Mouse (Mus musculus) heart, postnatal 10 days (tissue): ENCODE measurements around the gene C8g. TPM values are rescaled to one million over a fixed set of nuclear protein-coding genes. Genes with fewer than 3 reads are reported as not detected.

Experiments
- DNase-seq, 2 experiments: peaks; one replicate each; pipeline ENCODE4 v3.0.0; 2021
- intact Hi-C: fragments of 180-260 bp; cut with DNase I; formaldehyde crosslinking; loops from one replicate; pipeline ENCODE4 v1.15.1; 2025
- total RNA-seq, 2 experiments: library from RNA; stranded (reverse); gene quantifications; 2 replicates each; pipeline ENCODE4 v1.2.3; 2021

C8g gene
- total RNA-seq, 2 experiments from 2014 or later, result 0.52 to 0.53 TPM

DNA sequence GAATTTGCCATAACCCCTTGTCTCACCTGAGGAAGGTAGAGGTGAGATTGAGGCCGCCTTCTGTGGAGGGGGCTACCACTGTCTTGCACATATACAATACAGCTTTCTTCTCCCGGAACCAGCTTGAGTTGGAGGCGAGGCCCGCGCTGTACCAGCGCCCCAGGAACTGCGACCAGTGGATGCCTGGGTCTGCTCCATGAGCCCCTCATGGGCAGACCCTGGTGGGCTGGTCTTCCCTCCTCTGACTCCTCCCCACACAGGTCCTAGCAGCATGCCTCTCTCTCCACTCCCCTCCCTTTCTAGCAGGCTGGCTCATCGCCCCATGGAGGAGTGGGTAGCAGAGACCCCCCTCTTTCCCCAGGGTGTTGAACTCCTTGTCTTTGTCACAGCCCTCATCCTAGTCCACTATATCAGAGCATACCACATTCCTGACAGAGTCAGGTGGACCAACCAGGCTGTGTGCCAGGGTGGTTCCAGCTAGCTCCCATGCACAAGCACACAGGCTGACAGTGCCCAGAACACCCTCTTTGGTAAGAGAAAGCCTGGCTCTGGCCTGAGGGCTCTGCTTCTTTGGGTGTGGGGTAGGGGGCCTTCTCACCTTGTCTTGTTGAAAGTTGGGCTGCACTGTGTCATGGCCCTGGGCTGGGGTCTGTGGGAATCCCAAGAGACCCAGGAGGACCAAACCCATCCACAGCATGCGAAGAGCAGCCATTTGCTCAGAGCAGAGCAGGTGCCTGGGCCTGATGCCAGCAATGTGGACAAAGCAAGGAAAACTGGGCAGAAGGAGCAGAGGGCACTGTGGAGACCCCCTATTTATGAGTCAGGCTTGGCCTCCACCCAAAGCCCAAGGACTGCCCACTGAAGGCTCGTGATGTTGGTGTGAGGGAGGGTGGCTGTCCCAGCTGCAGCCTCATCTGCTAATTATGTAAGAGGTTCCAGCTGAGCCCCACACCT is 32.3 kb downstream of the C8g start:
- DNase-seq, result peak; percentile 76 to 82
- intact Hi-C loops, result no loop called here

DNA sequence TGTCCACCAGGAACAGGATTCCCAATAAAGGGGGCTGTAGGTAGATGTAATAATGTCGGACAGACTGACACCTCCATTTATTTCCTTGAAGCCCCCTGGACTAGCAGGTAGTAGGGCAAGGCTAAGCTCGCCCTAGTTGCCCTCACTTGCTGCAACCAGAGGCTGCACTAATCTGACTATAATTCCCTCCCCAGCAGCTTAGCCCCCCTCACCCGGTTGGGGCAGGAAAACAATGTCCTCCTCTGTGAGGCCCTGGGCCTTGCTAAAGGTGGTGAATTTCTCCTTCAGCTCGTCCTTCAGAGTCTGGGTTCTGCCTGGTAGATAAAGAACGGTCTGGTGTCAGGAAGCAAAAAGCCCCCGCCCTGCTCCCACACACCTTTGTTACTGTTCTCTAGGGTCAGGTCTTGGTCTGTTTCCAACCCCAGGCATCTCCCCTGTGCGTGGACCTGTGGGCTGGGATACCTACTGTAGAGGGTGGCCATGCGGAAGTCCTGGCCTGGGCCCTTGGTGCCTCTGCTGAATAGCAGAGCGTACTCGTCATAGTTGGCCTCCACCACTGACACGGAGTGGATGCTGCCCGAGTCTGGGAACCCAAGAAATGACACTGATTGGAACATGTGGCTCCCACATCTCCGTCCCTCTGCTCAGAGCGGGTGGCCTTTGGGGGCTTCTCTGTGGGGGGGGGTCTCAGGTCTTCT is 33.8 kb downstream of the C8g start:
- peak; percentile 54 to 58 for DNase-seq

DNA sequence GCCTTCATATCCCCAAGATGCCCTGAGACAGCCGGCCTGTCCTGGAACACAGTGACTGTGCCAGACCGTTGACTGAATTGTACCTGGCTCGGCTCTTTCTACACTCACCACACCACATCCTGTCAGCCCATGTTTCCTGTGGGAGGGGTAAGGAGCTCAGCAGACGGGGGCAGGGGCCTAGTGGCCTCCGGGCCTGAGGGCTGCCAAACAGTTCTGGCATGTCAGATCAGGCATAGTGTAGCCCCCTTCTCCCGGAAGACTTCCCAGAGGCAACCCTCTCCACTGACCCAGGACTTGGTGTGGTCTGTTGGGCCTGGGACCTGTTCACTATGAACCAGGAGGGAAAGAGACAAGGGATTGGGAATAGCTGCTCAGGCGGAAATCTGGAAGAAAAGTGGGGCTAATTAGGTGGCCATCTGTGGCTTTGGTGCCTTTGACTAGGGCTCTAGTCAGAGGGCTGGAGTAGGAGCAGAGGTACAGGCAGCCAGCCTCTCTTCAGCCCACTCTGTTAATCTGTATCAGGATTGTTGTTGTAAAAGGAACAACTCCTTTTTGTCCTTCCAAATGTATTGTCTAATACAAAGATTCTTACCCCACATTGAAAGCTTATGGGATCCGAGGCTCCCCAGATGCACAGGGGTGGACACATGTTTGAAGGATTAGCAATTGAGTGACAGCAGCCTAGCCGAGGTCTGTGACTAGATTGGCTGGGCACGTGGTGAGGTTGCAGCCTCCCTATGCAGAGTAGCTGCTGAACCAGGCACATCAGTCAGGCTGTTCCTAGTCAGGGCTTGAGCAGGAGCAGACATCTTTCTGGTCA is 35.5 kb downstream of the C8g start:
- intact Hi-C loops, result no loop called here
- peak in 1 of 2 experiments; percentile 13 for DNase-seq

More for the DNA sequence above, 33.8 kb downstream of the C8g start:
- intact Hi-C loops, result no loop called here

DNA sequence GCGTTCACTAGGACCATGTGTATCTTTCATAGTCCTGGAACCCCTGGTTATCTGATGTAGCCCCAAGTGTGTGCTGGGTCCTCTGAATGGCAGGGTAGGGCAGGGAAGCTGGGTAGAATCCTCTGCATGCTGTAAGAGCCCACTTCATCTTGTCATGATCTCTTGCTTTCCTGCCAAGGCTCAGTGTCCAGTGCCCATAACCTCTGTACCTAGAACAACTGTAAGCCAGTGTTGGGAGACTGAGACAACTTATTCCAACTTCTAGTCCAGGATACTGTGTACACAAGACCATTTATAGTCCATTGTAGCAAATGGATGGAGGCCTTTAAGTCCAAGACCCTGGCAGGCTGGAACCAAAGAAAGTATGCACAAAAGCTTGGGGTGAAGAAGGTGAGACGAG is 36.3 kb downstream of the C8g start:
- no peak for DNase-seq
- intact Hi-C loops, result no loop called here

DNA sequence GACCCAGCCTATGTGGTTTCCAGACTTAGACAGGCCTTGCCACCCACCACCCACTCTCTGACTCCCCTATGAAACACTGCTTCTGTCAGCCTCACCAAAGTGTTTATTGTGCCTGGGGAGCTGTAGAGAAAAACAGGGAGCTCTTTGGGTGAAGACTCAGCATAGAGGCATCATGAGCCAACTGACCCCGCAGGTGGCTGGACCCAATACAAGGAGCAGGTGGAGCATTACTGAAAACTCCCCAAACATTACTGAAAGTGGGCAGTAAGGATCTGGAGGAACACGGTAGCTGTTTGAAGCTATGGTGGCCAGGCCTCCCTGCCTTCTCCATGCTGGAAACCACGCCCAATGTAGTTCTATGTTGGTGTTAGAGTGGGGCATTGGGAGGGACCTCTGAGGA is 37.9 kb downstream of the C8g start:
- intact Hi-C loops, result no loop called here
- DNase-seq, result no peak

DNA sequence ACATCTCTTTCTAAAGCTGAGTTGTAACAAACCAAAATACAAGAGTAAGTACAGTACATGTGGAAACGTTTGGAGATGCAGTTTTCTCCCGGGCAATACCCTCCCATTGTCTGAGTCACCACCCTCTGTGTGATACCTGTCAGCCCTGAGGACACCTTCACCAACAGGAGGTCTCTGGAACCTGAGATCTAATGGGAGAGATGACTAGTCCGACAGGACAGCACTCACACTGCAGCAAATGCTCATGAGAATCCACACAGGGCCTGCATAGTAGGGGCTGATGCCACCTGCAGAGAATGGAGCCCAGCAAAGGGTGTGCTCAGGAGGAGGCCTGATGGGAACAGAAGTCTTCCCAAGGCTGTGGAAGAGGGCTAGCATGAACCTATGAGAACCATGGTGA is 40.1 kb downstream of the C8g start:
- intact Hi-C loops, result loop anchor here (2.0 kb wide), 1 partner anchor 33 kb away; the partner anchor contains the start of gene Abca2

DNA sequence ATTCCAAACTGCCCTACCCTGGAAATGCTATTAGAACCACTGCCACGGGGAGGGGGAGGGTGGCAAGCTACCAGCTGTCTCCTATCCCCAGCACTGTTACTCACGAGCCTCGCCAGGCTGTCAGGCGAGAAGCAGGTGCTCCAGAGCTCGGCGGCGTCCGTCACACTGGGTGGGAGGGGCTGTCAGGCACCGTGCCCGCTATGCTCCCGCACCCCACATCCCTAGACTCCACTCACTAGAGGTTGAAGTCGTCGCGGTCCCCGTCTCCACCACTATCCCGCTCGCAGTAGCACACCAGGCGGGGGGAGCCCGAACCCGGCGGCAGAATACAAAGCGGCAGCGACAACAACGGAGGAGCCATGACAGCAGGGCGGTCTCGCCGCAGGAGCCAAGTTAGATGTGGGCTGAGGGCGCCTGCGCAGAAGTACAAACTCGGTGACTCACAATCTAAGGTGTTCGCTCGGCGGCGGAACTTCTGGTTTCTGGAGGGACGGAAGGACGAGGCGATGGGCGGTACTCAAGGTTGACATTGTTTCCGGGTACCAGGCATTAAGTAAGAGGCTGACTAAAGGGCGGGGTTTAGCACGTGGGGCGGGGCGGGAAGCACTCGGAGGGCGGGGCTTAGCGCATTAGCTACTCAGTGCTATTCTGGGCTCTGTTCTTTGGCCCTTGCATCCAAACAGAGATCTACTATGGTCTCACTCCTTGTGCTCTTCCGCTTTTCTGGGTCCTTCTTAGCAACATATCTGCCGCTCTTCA is 40.8 kb downstream of the C8g start, which contains the start of gene Paxx:
Gene Paxx (minus strand): TSS at position 544 of the 759 bp plus-strand sequence.
- peak; percentile 94 to 96 for DNase-seq
- intact Hi-C loops, result loop anchor here (2.0 kb wide), 1 partner anchor 32 kb away; the partner anchor contains the start of gene Abca2

More for the DNA sequence above, 40.1 kb downstream of the C8g start:
- no peak for DNase-seq

DNA sequence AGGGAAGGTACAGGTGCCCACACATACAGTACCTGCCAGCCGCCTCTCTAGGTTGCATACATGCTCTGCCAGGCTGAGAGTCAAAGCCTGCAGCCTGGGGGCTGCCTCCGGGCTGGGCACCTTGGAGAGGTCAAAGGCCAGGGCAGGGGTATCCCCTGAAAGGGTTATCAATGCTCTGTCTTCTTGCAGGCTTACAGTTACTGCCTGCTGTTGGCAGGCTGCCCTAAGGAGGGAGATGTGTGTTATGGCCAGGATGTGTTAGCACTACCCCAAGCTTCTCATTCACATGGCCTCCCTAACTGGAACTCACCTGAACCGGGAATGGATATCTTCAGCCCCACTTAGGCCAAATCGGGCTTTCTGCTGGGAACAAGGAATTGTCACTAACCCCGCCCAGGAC is 41.4 kb downstream of the C8g start:
- DNase-seq, result no peak
- intact Hi-C loops, result loop anchor here (2.0 kb wide), 1 partner anchor 31 kb away; the partner anchor contains the start of gene Abca2

DNA sequence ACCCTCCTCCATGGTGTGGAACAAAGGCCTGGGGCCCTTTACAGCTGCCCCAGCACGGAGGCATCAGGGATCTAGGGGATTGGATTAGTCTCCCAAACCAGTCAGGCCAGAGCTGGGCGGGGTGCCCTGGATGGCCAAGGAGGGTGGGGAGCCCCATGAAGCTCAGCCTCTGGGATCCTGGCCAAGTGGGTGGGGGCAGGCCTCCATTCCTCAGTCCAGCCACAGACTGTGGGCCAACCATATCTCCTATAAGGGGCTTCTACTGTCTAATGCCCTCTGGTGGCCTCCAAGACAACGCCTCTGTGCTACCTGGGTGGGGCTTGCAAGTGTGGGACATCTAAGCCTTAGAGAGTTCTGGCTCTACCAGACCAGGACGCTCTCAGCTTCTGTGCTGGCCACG is 42.6 kb downstream of the C8g start:
- intact Hi-C loops, result no loop called here
- DNase-seq, result peak; percentile 53 to 68

DNA sequence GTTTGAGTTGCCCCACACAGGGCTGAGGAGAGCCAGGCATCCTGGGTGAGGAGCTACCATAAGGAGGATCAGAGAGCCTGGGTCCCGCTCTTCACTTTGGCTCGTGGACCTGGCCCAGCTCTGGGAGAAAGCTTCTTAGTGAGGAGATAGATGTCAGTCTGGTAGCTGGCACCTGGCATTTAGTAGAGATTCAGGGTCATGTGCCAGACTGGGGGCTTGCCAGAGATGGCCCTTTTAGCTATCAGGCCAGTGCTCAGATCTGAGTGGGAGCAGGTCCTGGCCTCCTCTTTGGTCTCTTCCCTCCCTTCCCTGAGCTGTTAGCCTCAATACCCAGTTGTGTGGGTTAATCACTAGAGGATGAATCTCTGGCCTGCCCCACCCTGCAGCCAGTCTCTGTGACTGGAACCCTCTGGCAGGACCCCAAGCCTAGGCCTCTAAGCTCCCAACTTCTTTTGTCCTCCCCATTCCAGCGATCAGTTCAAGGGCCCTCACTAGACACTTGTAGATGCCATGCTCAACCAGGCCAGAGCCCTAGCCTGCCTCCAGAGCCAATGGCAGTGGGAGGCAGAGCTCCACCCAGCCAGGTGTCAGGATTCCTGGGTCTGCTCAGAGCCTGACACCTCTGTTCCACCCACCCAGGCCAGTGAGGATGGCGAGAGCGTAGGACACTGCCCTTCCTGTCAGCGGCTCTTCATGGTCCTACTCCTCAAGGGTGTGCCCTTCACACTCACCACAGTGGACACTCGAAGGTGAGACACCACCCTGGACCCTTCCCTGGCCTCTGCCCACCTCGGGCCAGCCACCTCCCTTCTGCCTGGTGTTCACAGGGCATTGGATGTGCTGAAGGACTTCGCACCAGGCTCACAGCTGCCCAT is 44.3 kb downstream of the C8g start:
- intact Hi-C loops, result no loop called here
- DNase-seq, result peak in 1 of 2 experiments; percentile 9

DNA sequence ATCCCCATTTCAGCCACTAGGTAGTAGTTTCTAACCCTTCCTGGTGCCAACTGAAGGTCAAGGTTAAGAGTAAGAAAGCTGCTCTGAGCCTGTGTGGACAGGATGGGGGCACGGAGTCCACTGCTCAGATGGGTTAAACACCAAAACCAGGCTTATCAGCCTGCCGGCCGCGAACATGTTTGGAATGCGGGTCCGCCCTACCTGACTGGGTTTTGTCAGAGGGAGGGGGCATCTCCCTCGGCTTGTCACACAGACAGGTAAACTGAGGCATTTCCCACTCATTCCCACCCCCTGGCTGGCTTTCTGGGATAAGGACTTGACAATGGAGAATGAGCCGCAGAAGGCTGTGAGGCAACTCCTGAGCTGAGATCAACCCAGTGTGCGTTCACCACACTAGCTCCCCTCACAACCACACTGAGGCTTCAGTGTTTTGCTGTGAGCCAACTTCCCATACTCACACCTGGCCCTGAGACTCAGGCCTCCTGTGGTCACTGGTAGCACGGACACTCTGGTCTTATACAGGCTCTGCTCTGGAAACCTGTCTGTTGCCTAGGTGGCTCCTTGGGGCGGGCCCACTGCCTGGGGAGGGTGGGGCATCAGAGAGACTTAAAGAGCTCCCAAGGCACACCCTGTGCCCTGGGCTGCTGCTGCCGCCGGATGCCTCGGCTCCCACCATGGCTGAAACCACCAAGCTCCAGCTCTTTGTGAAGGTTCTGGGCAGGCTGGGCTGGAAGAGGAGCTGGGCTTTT is 45.1 kb downstream of the C8g start, which contains the start of gene Clic3:
Gene Clic3 (plus strand): TSS at position 634 of the 749 bp plus-strand sequence.
- peak in 1 of 2 experiments; percentile 8 for DNase-seq
- intact Hi-C loops, result no loop called here

DNA sequence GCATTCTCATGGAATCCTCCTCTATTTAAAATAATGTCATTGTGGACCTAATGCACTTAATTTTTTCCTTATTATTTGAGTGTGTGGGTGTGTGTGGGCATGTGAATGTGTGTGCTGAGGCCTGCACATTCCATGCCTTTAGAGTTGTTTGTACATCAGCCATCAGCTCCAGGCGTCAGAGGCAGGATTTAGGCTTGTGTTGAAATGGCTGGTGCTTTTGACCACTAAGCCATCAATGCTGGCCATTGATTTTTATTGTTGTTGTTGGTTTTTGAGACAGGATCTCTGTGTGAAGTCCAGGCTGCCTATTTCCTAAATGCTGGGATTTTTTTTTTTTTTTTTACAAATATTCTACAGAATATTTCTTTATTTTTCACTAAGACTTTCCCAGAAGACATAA is 48.6 kb downstream of the C8g start:
- no peak for DNase-seq
- intact Hi-C loops, result no loop called here

DNA sequence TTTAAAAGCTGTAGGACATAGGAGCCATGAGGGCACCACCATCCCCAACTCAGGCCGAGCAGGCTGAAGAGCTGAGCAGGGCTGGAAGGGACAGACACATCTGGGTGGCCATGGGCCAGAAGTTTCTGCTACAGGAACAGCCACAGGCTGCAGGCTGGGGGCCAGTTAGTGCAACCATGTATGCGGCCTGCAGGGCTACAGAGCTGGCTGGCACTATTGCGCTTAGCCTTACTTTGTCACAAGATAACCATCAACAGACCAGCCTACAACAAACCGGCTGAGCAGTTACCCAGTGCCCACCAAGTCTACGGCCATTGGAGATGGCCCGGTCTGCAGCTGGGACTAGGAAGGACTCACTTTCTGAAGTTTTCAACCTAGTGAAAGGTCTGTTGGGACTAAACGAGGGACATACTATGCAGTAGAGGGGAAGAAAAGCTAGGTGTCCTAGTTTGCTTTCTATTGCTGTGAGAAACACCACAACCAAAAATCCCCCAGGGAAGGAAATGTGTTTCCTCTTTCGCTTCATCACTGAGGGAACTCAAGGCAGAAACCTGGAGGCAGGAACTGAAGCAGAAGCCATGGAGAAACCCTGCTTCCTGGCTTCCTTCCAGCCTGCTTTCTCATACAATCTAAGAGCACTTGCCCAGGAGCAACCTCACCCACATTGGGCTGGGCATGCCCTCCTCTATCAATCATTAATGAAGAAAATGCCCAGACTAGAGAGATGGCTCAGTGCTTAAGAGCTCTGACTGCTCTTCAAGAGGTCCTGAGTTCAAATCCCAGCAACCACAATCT is 50.5 kb downstream of the C8g start:
- no peak for DNase-seq
- intact Hi-C loops, result no loop called here
